Mouse (Mus musculus): ENCODE data around the gene Dnajc5. TPM values are rescaled to one million over a fixed set of nuclear protein-coding genes. Genes with fewer than 3 reads are reported as not detected.

Dnajc5 gene
- polyA plus RNA-seq, 1 experiment from 2014 or later: 209 TPM

- H3K36me3 ChIP-seq: no peaks in the 10 kb centered on the region
- no peak overlapping the region for H3K9ac ChIP-seq (replicated peaks)
- peaks cover 37% of the 10 kb centered on the region for H3K4me1 ChIP-seq
- no peaks in the 10 kb centered on the region for H3K9me3 ChIP-seq
- no peak overlapping the region for H3K4me2 ChIP-seq (replicated peaks)
- H3K27me3 ChIP-seq: no peaks in the 10 kb centered on the region
- no peak for ATAC-seq (replicated peaks)
- 78% methylated on average over 5 of the region's 5 CpGs for WGBS
- no peak overlapping the region for H3K4me3 ChIP-seq
- no peak overlapping the region for H3K27ac ChIP-seq (replicated peaks)
Measured at GRCm38 (mm10) chr2:181522811-181523210, 2.5 kb downstream of the Dnajc5 start.

- Histone ChIP-seq H3K36me3 (peaks cover under 1% of the 10 kb centered on the region; the same call in 1 of the 2 replicates), H3K4me3 (no peak overlapping the region), H3K4me2 (replicated peaks) (no peak overlapping the region), H3K27me3 (no peaks in the 10 kb centered on the region), H3K9ac (replicated peaks) (no peak overlapping the region), H3K9me3 (peaks cover 4% of the 10 kb centered on the region; the same call in 1 of the 2 replicates), H3K27ac (replicated peaks) (no peak overlapping the region), H3K4me1 (peaks cover 26% of the 10 kb centered on the region)
- no peak for ATAC-seq (replicated peaks)
- 94% methylated on average over 5 of the region's 5 CpGs for WGBS
Measured at GRCm38 (mm10) chr2:181525526-181525925, 5.2 kb downstream of the Dnajc5 start.

- peaks cover 7% of the 10 kb centered on the region; the same call in 1 of the 2 replicates for H3K9me3 ChIP-seq
- H3K36me3 ChIP-seq: peaks cover 14% of the 10 kb centered on the region; the same call in 1 of the 2 replicates
- ATAC-seq (replicated peaks): no peak
- H3K27me3 ChIP-seq: no peaks in the 10 kb centered on the region
- H3K4me3 ChIP-seq: no peak overlapping the region
- H3K4me2 ChIP-seq (replicated peaks): no peak overlapping the region
- no peak overlapping the region for H3K27ac ChIP-seq (replicated peaks)
- H3K4me1 ChIP-seq: no peaks in the 10 kb centered on the region
- WGBS: 88% methylated on average over 1 of the region's 1 CpGs
- no peak overlapping the region for H3K9ac ChIP-seq (replicated peaks)
Measured at GRCm38 (mm10) chr2:181529076-181529475, 8.8 kb downstream of the Dnajc5 start.

- peaks cover 3% of the 10 kb centered on the region for H3K4me1 ChIP-seq
- no peak overlapping the region for H3K27ac ChIP-seq (replicated peaks)
- 97% methylated on average over 3 of the region's 3 CpGs for WGBS
Measured at GRCm38 (mm10) chr2:181532589-181532988, 12.3 kb downstream of the Dnajc5 start.

GRCm38 (mm10) chr2:181536410-181536809, 16.1 kb downstream of the Dnajc5 start:
- Histone ChIP-seq H3K27ac (replicated peaks) (no peak overlapping the region), H3K9me3 (no peaks in the 10 kb centered on the region), H3K36me3 (peaks cover 6% of the 10 kb centered on the region; the same call in 1 of the 2 replicates), H3K9ac (replicated peaks) (no peak overlapping the region), H3K4me3 (no peak overlapping the region), H3K27me3 (no peaks in the 10 kb centered on the region), H3K4me1 (peaks cover 8% of the 10 kb centered on the region), H3K4me2 (replicated peaks) (no peak overlapping the region)
- no peak for ATAC-seq (replicated peaks)
- 91% methylated on average over 2 of the region's 2 CpGs for WGBS

More at GRCm38 (mm10) chr2:181532589-181532988, 12.3 kb downstream of the Dnajc5 start:
- Histone ChIP-seq H3K27me3 (no peaks in the 10 kb centered on the region), H3K9me3 (peaks cover 7% of the 10 kb centered on the region; the same call in 1 of the 2 replicates), H3K4me2 (replicated peaks) (no peak overlapping the region), H3K36me3 (peaks cover 14% of the 10 kb centered on the region; the same call in 1 of the 2 replicates), H3K4me3 (no peak overlapping the region), H3K9ac (replicated peaks) (no peak overlapping the region)
- ATAC-seq (replicated peaks): no peak

GRCm38 (mm10) chr2:181537444-181538047, 17.3 kb downstream of the Dnajc5 start:
- H3K9me3 ChIP-seq: no peaks in the 10 kb centered on the region
- H3K4me1 ChIP-seq: peaks cover 8% of the 10 kb centered on the region
- H3K36me3 ChIP-seq: no peaks in the 10 kb centered on the region; the same call in 1 of the 2 replicates
- WGBS: 68% methylated on average over 2 of the region's 2 CpGs
- H3K27ac ChIP-seq (replicated peaks): peak overlapping the region; percentile 69
- no peaks in the 10 kb centered on the region for H3K27me3 ChIP-seq
- no peak overlapping the region for H3K4me2 ChIP-seq (replicated peaks)
- peak; percentile 81 for ATAC-seq (replicated peaks)
- no peak overlapping the region for H3K4me3 ChIP-seq
- H3K9ac ChIP-seq (replicated peaks): no peak overlapping the region

GRCm38 (mm10) chr2:181541761-181542380, 21.6 kb downstream of the Dnajc5 start:
- H3K4me3 ChIP-seq: no peak overlapping the region
- no peak overlapping the region for H3K27ac ChIP-seq (replicated peaks)
- no peaks in the 10 kb centered on the region for H3K27me3 ChIP-seq
- 95% methylated on average over 6 of the region's 6 CpGs for WGBS
- no peaks in the 10 kb centered on the region for H3K9me3 ChIP-seq
- H3K4me2 ChIP-seq (replicated peaks): no peak overlapping the region
- H3K9ac ChIP-seq (replicated peaks): no peak overlapping the region
- H3K36me3 ChIP-seq: peaks cover 12% of the 10 kb centered on the region
- H3K4me1 ChIP-seq: peaks cover 8% of the 10 kb centered on the region
- ATAC-seq (replicated peaks): no peak

- Histone ChIP-seq H3K4me3 (no peak overlapping the region), H3K27me3 (no peaks in the 10 kb centered on the region), H3K9ac (replicated peaks) (no peak overlapping the region), H3K36me3 (peaks cover 51% of the 10 kb centered on the region), H3K27ac (replicated peaks) (no peak overlapping the region), H3K9me3 (no peaks in the 10 kb centered on the region), H3K4me2 (replicated peaks) (no peak overlapping the region), H3K4me1 (no peaks in the 10 kb centered on the region)
- WGBS: 97% methylated on average over 7 of the region's 7 CpGs
- no peak for ATAC-seq (replicated peaks)
Measured at GRCm38 (mm10) chr2:181546142-181546541, 25.9 kb downstream of the Dnajc5 start.

GRCm38 (mm10) chr2:181548227-181548626, 27.9 kb downstream of the Dnajc5 start:
- Histone ChIP-seq H3K27ac (replicated peaks) (no peak overlapping the region), H3K36me3 (peaks cover 71% of the 10 kb centered on the region), H3K4me2 (replicated peaks) (no peak overlapping the region), H3K4me3 (no peak overlapping the region), H3K4me1 (no peaks in the 10 kb centered on the region), H3K9me3 (no peaks in the 10 kb centered on the region), H3K9ac (replicated peaks) (no peak overlapping the region), H3K27me3 (no peaks in the 10 kb centered on the region)
- 74% methylated on average over 1 of the region's 1 CpGs for WGBS
- ATAC-seq (replicated peaks): no peak

GRCm38 (mm10) chr2:181548682-181549081, 28.4 kb downstream of the Dnajc5 start:
- Histone ChIP-seq H3K9me3 (no peaks in the 10 kb centered on the region), H3K4me2 (replicated peaks) (no peak overlapping the region), H3K9ac (replicated peaks) (no peak overlapping the region), H3K36me3 (peaks cover 71% of the 10 kb centered on the region), H3K27me3 (no peaks in the 10 kb centered on the region), H3K27ac (replicated peaks) (no peak overlapping the region), H3K4me1 (no peaks in the 10 kb centered on the region), H3K4me3 (no peak overlapping the region)
- ATAC-seq (replicated peaks): no peak
- WGBS: 90% methylated on average over 5 of the region's 5 CpGs

- Histone ChIP-seq H3K9ac (replicated peaks) (no peak overlapping the region), H3K4me1 (no peaks in the 10 kb centered on the region), H3K27ac (replicated peaks) (no peak overlapping the region), H3K36me3 (peaks cover 74% of the 10 kb centered on the region), H3K4me3 (no peak overlapping the region), H3K4me2 (replicated peaks) (no peak overlapping the region), H3K27me3 (no peaks in the 10 kb centered on the region), H3K9me3 (no peaks in the 10 kb centered on the region)
- 93% methylated on average over 2 of the region's 2 CpGs for whole genome bisulfite sequencing
- no peak for ATAC-seq (replicated peaks)
Measured at GRCm38 (mm10) chr2:181550233-181550632, 29.9 kb downstream of the Dnajc5 start.

- Histone ChIP-seq H3K4me3 (no peak overlapping the region), H3K9me3 (no peaks in the 10 kb centered on the region), H3K4me1 (no peaks in the 10 kb centered on the region), H3K9ac (replicated peaks) (no peak overlapping the region), H3K27me3 (no peaks in the 10 kb centered on the region), H3K27ac (replicated peaks) (no peak overlapping the region), H3K4me2 (replicated peaks) (no peak overlapping the region), H3K36me3 (peaks cover 47% of the 10 kb centered on the region)
- ATAC-seq (replicated peaks): no peak
Measured at GRCm38 (mm10) chr2:181553772-181554171, 33.5 kb downstream of the Dnajc5 start.

All from forebrain, embryonic 15.5 days (tissue).